Mouse (Mus musculus): ENCODE data around the gene Myzap. TPM values are rescaled to one million over a fixed set of nuclear protein-coding genes. Genes with fewer than 3 reads are reported as not detected.

The Myzap gene
- polyA plus RNA-seq, 1 experiment from 2014 or later = 12.0 TPM

GRCm38 (mm10) chr9:71609010-71609409 is 16.9 kb upstream of the Myzap start:
- no peak for ATAC-seq
- H3K9ac ChIP-seq (ENCODE audit: low read depth, low read length) = no peak overlapping the region
- 37% methylated on average over 6 of the region's 6 CpGs for WGBS
- no peak overlapping the region for H3K27ac ChIP-seq (ENCODE audit: low read depth, low read length)
- TF ChIP-seq CTCF (IDR thresholded peaks at IDR 0.05; ENCODE audit: low read depth) = no peak
- H3K9me3 ChIP-seq (ENCODE audit: control insufficient read depth) = no peaks in the 10 kb centered on the region
- no peaks in the 10 kb centered on the region for H3K27me3 ChIP-seq (replicated peaks; ENCODE audit: control insufficient read depth, insufficient read depth, low read length)
- no peaks in the 10 kb centered on the region for H3K4me1 ChIP-seq (replicated peaks; ENCODE audit: control insufficient read depth, insufficient read depth, low read length)
- H3K4me3 ChIP-seq (ENCODE audit: low read depth, low read length) = no peak overlapping the region
- H3K36me3 ChIP-seq (ENCODE audit: control insufficient read depth, insufficient read depth) = no peaks in the 10 kb centered on the region
- H3K4me2 ChIP-seq (replicated peaks; ENCODE audit: low read depth) = no peak overlapping the region

- H3K4me1 ChIP-seq (replicated peaks; ENCODE audit: control insufficient read depth, insufficient read depth, low read length) = no peaks in the 10 kb centered on the region
- no peaks in the 10 kb centered on the region for H3K9me3 ChIP-seq (ENCODE audit: control insufficient read depth)
- no peak overlapping the region for H3K4me3 ChIP-seq (ENCODE audit: low read depth, low read length)
- no peaks in the 10 kb centered on the region for H3K27me3 ChIP-seq (replicated peaks; ENCODE audit: control insufficient read depth, insufficient read depth, low read length)
- H3K36me3 ChIP-seq (ENCODE audit: control insufficient read depth, insufficient read depth) = no peaks in the 10 kb centered on the region
- no peak for TF ChIP-seq CTCF (IDR thresholded peaks at IDR 0.05; ENCODE audit: low read depth)
- no peak overlapping the region for H3K27ac ChIP-seq (ENCODE audit: low read depth, low read length)
- no peak for ATAC-seq
- 53% methylated on average over 13 of the region's 13 CpGs for WGBS
- no peak overlapping the region for H3K4me2 ChIP-seq (replicated peaks; ENCODE audit: low read depth)
- no peak overlapping the region for H3K9ac ChIP-seq (ENCODE audit: low read depth, low read length)
These were observed 14.3 kb upstream of the Myzap start for GRCm38 (mm10) chr9:71606296-71607057.

GRCm38 (mm10) chr9:71604914-71605635 is 12.9 kb upstream of the Myzap start:
- Histone ChIP-seq H3K27ac (ENCODE audit: low read depth, low read length) (no peak overlapping the region), H3K4me3 (ENCODE audit: low read depth, low read length) (no peak overlapping the region), H3K4me2 (replicated peaks; ENCODE audit: low read depth) (no peak overlapping the region), H3K4me1 (replicated peaks; ENCODE audit: control insufficient read depth, insufficient read depth, low read length) (no peaks in the 10 kb centered on the region), H3K27me3 (replicated peaks; ENCODE audit: control insufficient read depth, insufficient read depth, low read length) (no peaks in the 10 kb centered on the region), H3K36me3 (ENCODE audit: control insufficient read depth, insufficient read depth) (no peaks in the 10 kb centered on the region), H3K9me3 (ENCODE audit: control insufficient read depth) (no peaks in the 10 kb centered on the region), H3K9ac (ENCODE audit: low read depth, low read length) (no peak overlapping the region)
- no peak for ATAC-seq
- WGBS = 44% methylated on average over 6 of the region's 6 CpGs
- no peak for TF ChIP-seq CTCF (IDR thresholded peaks at IDR 0.05; ENCODE audit: low read depth)

DNA sequence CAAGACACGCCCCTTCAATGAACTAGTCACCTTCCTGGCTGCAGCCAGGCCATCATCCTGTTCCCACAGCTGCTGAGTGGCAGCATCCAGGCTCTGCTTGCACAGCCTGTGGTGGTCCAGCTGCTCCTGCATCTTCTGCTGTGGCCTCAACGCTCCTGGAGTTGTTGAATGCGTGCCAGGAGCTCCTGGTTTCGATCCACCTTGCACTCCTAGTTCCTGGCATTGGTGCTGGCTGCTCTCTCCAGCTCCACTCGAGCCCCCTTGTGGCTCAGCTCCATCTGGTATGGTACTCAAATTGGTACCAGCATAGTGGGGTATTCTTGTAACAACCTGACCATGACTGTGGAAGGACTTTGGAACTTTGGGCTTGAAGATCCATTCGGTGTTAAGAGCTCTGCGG is 7.7 kb upstream of the Myzap start:
- no peaks in the 10 kb centered on the region for H3K9me3 ChIP-seq (ENCODE audit: control insufficient read depth)
- H3K27ac ChIP-seq (ENCODE audit: low read depth, low read length) = no peak overlapping the region
- TF ChIP-seq CTCF (IDR thresholded peaks at IDR 0.05; ENCODE audit: low read depth) = no peak
- 0 out of 2 replicates have a peak, but pooled peaks cover 3% of the 10 kb centered on the region for H3K4me1 ChIP-seq (replicated peaks; ENCODE audit: control insufficient read depth, insufficient read depth, low read length)
- no peak overlapping the region for H3K9ac ChIP-seq (ENCODE audit: low read depth, low read length)
- no peaks in the 10 kb centered on the region for H3K27me3 ChIP-seq (replicated peaks; ENCODE audit: control insufficient read depth, insufficient read depth, low read length)
- H3K36me3 ChIP-seq (ENCODE audit: control insufficient read depth, insufficient read depth) = no peaks in the 10 kb centered on the region
- no peak overlapping the region for H3K4me2 ChIP-seq (replicated peaks; ENCODE audit: low read depth)
- 70% methylated on average over 7 of the region's 7 CpGs for WGBS
- no peak for ATAC-seq
- H3K4me3 ChIP-seq (ENCODE audit: low read depth, low read length) = no peak overlapping the region

GRCm38 (mm10) chr9:71596888-71597287 is 4.7 kb upstream of the Myzap start:
- no peak overlapping the region for H3K9ac ChIP-seq (ENCODE audit: low read depth, low read length)
- no peak for TF ChIP-seq CTCF (IDR thresholded peaks at IDR 0.05; ENCODE audit: low read depth)
- H3K9me3 ChIP-seq (ENCODE audit: control insufficient read depth) = no peaks in the 10 kb centered on the region
- no peak overlapping the region for H3K27ac ChIP-seq (ENCODE audit: low read depth, low read length)
- peaks cover 11% of the 10 kb centered on the region for H3K4me1 ChIP-seq (replicated peaks; ENCODE audit: control insufficient read depth, insufficient read depth, low read length)
- H3K4me2 ChIP-seq (replicated peaks; ENCODE audit: low read depth) = no peak overlapping the region
- no peak for ATAC-seq
- no peaks in the 10 kb centered on the region for H3K27me3 ChIP-seq (replicated peaks; ENCODE audit: control insufficient read depth, insufficient read depth, low read length)
- no peak overlapping the region for H3K4me3 ChIP-seq (ENCODE audit: low read depth, low read length)
- 73% methylated on average over 6 of the region's 6 CpGs for WGBS
- H3K36me3 ChIP-seq (ENCODE audit: control insufficient read depth, insufficient read depth) = no peaks in the 10 kb centered on the region

GRCm38 (mm10) chr9:71592577-71593285 is 571 bp upstream of the Myzap start:
- Histone ChIP-seq H3K4me2 (replicated peaks; ENCODE audit: low read depth) (peak overlapping the region; percentile 90), H3K36me3 (ENCODE audit: control insufficient read depth, insufficient read depth) (no peaks in the 10 kb centered on the region), H3K9me3 (ENCODE audit: control insufficient read depth) (no peaks in the 10 kb centered on the region), H3K27ac (ENCODE audit: low read depth, low read length) (peak overlapping the region; percentile 70), H3K4me1 (replicated peaks; ENCODE audit: control insufficient read depth, insufficient read depth, low read length) (peaks cover 11% of the 10 kb centered on the region), H3K9ac (ENCODE audit: low read depth, low read length) (0 out of 2 replicates have a peak overlapping the region, but pooled peaks have one; percentile 51), H3K27me3 (replicated peaks; ENCODE audit: control insufficient read depth, insufficient read depth, low read length) (no peaks in the 10 kb centered on the region), H3K4me3 (ENCODE audit: low read depth, low read length) (peak overlapping the region; percentile 56)
- ATAC-seq = peak; percentile 72
- TF ChIP-seq CTCF (IDR thresholded peaks at IDR 0.05; ENCODE audit: low read depth) = peak; percentile 41
- WGBS = 25% methylated on average over 6 of the region's 6 CpGs

All from intestine, postnatal 0 days (tissue).